Mouse (Mus musculus) splenic B cell, adult 2 months (primary cell): ENCODE results near the gene Marf1.
"Not testable (repeated sequence)": the region's sequence is repeated elsewhere in the genome, so short reads cannot be mapped to it uniquely, and the experiment has no call there.

Experiments used
- DNase-seq: peaks from one replicate; pipeline ENCODE4 v3.0.0-alpha.2; 2011; ENCODE audit warnings: low read depth, low spot score
- H3K27me3 ChIP-seq: 2 replicates; pipeline ENCODE4 v1.6.1; 2012; ENCODE audit warnings: mild to moderate bottlenecking, low read length, moderate library complexity, mixed read lengths; ENCODE audit not compliant: control insufficient read depth, poor library complexity, insufficient read depth, severe bottlenecking
- H3K36me3 ChIP-seq: 2 replicates; pipeline ENCODE4 v1.6.1; 2012; ENCODE audit warnings: mild to moderate bottlenecking, low read length, moderate library complexity, mixed read lengths; ENCODE audit not compliant: control insufficient read depth, poor library complexity, insufficient read depth, severe bottlenecking

Gene Marf1

DNA sequence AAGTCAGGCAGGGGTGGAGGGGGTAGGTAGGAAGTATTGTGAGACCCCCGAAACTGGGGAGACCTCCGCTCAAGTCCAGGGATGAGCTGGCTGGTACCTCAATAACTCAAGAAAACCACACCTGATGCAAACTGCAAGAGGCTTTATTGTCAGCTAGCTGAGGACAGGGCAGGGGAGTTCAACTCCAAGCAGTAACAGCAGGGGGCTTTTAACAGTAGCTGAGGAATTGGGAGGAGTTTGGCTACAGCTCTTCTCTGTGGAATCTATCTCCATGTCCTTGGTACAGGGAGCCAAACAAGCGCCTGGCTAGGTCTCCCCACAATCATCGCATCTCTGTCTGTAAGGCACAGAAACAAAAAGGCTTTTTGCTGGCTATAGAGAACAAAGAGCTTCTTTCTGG, 96.6 kb downstream of the Marf1 start:
- H3K36me3 ChIP-seq, DNase-seq, H3K27me3 ChIP-seq: not testable (repeated sequence)

DNA sequence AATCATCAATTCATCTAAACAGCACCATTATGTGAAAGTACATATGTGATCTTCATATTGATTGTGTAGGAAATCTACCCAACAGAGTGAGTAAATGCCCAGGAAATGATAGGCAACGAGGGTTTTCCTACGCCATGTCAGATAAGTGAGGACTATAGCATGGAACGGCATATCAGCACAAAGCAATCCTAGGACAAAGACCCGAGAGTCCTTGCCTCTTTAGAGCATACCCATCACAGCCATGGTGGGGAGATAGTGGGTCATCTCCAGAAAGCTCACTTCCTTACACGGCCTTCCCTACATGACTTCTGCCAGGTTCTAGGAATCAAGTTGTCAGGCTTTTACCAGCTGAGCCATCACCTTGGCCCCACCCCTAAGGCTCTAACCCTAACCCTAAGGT, 103.3 kb downstream of the Marf1 start:
- no peak for DNase-seq
- Histone ChIP-seq H3K27me3 (no peaks in the 10 kb centered on the region), H3K36me3 (no peaks in the 10 kb centered on the region)
